Mouse (Mus musculus) regulatory T cell (primary cell): Measurements from ENCODE around the gene Myo15.
"Not testable (repeated sequence)": the region's sequence is repeated elsewhere in the genome, so short reads cannot be mapped to it uniquely, and the experiment has no call there.

Source experiments
- in situ Hi-C: fragments of 300-600 bp; cut with MboI, MseI; formaldehyde crosslinking; loops from one replicate; pipeline ENCODE4 v1.15.1; 2025; ENCODE audit warnings: high pct_unique_total_duplicates

Myo15 gene

DNA sequence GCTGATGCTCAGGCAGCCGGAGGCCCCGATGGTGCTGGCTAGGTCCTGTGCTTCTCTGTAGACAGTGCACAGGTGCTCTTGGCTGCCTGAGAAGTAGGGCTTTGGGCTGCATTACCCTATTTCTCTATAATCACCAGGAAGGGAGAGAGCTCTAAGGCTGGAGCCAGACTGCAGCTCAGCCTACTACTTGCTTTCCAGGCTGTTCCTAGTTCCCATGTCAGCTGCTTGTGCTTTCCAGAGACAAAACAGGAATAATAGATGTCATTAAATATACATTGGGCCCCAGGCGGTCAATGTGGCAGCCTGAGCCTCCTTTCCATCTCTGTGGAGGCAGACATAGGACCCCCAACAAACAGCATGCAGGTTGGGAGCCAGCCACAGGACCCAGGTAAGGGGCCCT, at the start of gene Myo15:
Myo15 (plus strand) TSS at position 301 of the 400 bp plus-strand sequence.
- in situ Hi-C loops = no loop called here

DNA sequence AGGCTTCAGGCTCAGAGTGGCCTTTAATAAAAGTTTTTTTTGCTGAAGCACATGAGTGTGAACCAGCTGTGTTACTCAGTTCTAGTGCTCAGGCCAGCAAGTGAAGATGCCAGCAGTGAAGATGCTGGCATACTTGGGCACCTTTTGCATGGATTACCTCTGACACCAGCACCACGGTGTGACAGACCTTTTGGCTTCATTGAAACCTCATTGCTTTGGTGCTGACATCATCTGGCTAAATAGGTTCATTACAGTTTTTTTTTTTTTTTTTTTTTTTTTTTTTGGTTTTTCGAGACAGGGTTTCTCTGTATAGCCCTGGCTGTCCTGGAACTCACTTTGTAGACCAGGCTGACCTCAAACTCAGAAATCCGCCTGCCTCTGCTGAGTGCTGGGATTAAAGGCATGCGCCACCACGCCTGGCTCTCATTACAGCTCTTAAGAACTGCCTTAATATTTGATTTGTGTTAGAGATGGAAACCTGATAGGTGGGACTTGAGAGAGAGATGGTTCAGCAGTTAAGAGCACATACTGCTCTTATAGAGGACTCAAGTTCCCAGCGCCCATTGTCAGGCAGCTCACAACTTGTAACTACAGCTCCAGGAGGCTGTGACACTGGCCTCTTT, 47.0 kb upstream of the Myo15 start:
- in situ Hi-C loops = no loop called here

DNA sequence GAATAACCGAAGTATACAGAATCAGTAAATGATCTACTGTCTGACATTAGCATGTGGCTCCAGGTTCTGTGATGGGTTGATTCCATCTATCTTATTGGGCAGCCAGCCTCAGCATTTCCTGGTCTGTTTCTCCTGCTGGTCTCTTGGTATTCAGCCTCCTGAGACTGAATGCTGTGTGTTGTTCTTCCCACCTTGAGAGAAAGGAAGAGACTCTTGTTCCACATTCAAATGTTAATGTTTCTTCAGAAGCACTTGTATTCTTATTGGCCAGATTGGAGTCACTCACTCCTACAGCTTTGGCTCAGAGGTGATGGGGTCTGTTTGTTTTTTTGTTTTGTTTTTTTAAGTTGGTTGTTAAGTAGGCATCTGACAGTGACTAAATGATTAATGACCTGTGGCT, 46.1 kb upstream of the Myo15 start:
- in situ Hi-C loops = no loop called here

DNA sequence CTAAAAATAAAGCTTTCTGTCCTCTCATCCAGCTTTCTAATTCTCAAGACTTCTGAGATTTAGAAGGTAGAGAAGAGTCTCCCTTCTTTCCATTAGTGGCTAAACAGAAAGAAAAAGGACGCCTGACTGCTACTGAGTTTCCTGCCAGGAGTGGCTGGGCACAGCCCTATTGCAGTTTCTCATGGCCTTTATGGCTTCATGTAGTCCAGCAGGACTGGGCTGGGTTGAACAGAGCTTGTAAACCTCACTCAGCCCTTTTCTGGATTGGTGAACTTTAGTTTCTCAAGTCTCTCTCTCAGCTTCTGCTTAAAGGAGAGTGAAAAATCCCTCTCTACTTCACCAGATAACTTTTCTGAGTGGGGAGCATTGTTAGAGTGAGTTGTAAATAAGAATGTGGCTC, 42.7 kb upstream of the Myo15 start:
- in situ Hi-C loops = no loop called here

DNA sequence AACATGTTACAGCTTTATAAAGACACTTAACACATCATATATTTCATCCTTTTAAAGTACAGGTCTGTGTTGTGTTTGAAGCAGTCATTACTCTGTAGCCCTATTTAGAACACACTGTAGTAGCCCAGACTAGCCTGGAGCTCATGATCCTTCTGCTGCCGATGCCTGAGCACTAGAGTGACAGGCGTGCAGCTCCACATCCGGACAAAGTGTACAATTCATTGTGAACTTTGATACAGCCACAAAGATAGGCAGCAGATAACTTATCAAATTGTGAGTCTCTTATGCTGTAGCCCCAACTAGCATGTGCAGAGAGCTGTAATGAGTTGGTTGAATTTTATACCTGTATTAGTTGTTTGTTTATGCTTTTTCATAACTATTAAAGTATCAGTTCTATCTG, 41.5 kb upstream of the Myo15 start:
- in situ Hi-C loops = no loop called here

DNA sequence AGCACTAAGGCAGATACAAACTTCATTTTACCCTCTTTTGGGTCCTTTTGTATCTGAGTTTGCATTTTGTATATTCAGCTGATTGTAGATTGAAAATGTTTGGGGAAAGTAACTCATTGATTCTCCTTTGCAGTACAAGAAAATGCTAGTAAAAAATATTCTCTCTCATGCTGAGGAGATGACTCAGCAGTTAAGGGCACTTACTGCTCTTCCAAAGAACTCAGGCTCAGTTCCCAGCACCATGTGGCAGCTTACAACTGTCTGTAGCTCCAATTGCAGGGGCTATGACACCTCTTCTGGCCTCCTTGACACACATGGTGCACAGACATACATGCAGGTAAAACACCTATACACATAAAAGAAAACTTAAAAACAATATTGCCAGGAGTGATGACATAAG, 35.6 kb upstream of the Myo15 start:
- in situ Hi-C loops = no loop called here

DNA sequence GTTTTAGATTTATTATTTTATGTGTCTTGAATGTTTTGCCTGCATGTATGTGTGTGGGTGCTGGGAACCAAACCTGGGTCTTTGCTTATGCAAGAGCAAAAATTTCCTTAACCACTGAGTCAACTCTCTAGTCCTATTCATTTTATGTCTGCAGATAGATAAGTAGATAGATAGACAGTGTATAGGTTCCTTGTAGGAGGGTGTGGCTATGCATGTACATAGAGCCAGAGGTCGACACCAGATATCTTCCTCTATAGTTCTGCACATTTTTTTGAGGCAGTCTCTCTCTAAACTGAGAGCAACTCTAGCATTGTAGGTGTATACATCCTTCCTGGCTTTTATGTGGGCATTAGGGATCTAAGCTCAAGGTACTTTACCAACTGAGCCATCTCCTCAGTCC, 34.0 kb upstream of the Myo15 start:
- in situ Hi-C loops = no loop called here

DNA sequence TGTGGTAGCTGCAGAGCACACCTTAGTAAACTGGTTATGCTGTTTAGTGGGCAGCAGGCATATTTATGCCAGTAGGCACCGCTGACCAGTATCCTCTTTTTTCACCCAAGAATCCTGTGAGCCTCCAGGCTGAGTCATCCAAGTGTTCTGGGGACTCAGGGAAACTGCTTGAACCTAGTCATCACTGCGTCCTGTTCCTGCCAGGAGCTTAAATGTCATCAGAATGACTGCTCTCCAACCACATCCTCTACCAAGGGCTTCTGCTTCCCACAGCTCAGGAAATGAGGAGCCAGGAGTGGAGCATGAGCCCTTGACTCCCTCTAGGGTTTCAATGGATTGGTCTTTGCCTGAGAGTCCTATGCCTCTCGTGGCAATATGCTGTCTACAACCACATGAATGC, 32.5 kb upstream of the Myo15 start:
- in situ Hi-C loops = no loop called here

DNA sequence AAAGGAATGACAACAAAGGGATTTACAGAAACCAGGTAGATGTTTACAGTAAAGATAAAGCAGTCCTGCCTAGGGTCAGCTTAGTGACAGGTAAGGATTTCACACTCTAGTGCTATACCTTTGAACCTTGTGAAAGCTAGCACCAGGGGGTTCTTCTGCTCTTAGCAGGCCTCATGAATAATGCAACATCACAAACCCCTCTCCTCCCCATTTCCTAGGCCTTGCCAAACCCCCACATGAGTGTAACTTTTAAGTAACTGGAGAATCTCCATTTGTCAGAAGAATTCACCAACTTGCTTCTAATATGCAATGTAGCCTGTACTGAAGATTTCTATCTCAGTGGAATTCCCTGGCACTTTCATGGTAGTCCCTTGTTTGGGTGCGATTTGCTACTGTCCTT, 29.5 kb upstream of the Myo15 start:
- in situ Hi-C loops = not testable (repeated sequence)

DNA sequence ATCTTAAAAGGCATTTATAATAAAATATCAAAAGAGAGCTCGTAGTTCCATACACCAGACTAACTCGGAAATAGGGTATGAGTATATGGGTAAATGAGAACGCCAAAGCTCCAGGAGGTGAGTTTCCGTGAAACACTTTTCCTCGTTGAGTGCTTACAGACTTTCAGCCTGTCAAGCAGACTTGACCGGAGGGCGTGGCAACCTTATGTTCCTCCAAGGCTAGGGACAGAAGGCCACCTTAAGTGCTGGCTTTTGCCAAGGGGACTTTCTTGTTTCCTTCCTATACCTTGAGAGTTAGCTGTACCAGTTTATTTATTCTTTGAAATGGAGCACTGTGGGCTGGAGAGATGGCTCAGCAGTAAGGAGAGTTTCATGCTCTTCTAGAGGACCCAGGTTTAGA, 29.0 kb upstream of the Myo15 start:
- in situ Hi-C loops = no loop called here

DNA sequence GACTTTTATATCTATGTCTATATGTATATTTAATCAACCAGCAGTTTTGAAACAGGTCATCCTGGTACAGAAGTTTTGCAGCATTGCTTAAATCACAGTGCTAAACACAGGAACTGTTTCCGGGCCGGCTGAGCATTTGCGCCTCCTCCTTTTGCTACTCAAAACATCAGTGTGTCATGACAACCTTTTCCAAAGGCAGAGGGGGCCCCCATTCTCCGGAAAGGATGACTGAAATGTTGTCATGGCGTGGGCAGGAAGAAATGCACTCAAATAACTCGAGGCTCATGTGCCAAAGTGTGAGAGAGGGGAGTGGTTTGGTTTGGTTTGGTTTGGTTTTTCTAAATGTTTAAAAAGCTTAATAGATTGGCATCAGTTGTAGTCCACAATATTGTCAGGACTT, 26.2 kb upstream of the Myo15 start:
- in situ Hi-C loops = no loop called here

DNA sequence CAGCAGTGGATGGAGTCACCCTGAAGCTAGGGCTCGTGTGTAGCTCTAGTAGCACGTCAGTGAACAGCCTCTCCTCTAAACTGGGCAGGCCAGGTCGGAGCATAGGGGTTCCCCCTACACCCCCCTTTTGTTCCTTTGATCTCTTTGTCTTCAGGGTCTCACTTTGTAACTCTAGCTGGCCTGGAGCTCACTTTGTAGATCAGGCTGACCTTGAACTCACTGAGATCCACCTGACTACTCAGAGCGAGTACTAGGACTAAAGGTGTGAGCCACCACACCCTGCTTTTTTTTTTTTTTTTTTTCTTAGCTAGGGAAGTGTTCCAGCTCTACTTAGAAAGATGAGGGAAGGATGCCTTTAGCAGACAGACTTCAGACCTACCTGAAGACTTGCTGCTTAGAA, 25.1 kb upstream of the Myo15 start:
- in situ Hi-C loops = no loop called here

DNA sequence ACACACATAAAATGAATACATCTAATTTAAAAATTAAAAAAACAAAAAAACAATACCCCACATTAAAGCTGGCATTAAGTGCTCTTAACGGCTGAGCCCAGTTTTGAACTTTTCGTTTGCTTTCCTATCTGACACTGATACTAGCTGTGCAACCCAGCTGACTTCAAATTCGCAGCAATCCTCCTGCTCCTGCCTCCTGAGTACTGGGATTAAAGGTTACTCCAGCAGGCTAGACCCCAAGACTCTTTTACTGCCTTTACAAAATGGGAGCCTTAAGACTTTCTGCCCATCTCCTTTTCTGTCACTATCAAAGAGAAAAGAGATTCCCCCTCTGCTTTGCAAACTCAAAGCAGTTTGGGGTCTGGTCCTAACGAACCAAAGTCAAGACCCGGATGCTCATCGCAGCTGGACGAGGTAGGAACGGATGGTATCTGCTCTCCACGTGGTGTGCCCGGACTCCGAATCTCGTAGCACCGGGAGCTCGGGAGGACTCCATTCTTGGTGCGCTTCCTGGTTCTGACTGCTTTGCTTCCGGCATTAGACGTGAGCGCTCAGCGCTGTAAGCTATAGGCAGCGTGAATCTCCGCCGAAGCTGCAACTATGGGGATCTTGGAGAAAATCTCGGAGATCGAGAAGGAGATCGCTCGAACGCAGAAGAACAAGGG, 14.9 kb upstream of the Myo15 start, which contains the start of gene Drg2:
Drg2 (plus strand) TSS at position 512 of the 665 bp plus-strand sequence.
- in situ Hi-C loops = no loop called here

DNA sequence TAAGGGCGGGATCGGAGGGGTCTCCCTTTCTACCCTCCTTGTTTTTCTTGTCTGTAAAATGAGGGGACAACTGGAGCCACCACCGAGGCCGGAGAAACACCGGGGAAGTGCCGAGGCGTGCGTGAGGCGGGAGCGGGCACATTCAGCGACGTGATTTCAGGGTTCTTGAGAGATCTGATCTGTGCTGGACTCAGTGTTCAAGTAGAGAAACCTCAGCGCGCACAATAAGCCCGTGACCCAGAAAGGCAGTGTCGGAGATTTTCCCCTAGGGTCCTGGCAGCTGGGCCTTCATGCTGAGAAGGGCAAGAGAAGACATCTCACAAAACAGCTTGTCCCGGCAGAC, 14.4 kb upstream of the Myo15 start:
- in situ Hi-C loops = no loop called here

DNA sequence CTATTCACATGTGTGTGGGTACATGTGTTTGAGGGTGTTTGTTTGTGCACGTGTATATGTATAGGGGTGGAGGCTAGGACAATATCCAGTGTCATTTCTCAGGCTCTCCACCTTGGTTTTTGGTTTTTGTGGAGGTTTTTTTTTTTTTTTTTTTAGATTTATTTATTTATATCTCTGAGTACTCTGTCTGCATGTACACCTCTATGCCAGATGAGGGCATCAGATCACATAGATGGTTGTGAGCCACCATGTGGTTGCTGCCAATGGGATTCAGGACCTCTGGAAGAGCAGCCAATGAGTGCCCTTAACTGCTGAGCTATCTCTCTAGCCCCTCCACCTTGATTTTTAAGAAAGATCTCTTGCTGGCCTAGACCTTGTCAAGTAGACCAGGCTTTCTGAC, 11.2 kb upstream of the Myo15 start:
- in situ Hi-C loops = no loop called here

DNA sequence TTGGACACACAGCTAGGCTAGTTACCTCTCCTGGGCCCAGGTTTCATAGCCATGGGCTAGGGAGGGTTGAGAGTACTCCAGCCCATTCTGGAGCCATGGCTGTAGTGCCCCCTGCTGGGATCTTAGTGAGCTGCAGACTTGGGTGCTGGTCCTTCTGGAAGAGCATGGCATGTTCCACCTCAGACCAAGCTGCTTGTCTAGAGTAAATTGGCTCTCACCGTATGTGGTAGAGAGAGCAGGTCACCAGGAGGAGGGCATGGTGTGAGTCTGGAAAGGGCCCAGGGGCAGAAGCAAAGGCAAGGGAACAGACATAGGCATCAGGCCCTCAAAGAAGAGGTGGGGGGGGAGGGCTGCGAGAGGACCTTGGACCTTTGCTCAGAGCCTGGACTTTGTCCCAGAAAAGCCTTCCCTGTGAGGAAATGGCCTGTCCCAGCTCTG, 3.2 kb upstream of the Myo15 start:
- in situ Hi-C loops = no loop called here

DNA sequence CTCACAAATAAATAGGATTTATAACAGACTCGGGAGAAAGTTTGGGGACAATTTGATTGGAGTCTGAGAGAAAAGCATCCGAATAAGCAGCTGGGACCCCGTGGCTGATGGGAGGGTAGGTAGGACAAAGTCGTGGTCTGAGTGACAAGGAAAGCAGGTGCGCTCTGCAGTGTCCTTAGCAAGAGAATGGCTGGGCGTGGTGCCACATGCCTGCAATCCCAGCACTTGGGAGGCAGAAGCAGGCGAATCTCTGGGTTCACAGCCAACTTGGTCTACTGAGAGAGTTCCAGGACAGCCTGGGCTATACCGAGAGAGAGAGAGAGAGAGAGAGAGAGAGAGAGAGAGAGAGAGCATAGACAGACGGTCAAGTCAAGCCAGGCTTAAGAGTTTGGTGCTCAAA, 1.6 kb downstream of the Myo15 start:
- in situ Hi-C loops = no loop called here

DNA sequence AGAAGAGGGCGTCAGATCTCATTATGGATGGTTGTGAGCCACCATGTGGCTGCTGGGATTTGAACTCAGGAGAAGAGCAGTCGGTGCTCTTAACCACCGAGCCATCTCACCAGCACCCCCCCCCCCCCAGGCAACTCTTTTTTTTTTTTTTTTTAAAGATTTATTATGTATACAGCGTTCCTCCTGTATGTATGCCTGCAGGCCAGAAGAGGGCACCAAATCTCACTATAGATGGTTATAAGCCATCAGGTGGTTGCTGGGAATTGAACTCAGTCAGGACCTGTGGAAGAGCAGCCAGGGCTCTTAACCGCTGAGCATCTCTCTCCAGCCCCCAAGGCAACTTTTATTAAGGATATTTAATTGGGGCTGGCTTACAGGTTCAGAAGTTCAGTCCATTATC, 5.4 kb downstream of the Myo15 start:
- in situ Hi-C loops = no loop called here

DNA sequence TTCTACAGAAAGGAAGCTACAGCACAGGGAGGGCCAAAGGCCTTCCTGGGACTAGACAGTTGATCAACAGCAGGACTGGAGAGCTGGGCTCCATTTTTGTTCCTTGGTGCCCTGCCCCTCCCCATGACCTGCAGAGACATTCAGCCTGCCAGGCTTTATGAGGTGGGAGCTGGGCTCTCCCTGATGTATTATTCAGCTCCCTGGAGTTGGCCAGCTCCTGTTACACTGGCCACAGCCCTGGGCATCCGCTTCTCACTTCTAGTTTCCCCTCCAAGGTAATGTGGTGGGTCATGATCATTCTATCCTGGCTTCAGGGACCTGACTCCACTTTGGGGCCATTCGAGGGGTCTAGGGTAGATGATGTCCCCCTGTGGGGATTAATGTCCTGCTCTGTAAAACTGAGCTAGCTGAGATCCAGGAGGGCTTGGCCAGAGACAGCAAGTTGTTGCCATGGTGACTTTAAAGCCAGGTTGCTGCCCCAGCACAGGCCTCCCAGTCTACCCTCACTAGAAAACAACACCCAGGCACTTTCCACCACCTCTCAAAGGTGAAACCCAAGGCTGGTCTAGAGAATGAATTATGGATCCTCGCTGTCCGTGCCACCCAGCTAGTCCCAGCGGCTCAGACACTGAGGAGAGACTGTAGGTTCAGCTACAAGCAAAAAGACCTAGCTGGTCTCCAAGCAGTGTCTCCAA, 6.7 kb downstream of the Myo15 start:
- in situ Hi-C loops = loop anchor here (5.0 kb wide), 1 partner anchor 46 kb away; no protein-coding TSS in a partner anchor

DNA sequence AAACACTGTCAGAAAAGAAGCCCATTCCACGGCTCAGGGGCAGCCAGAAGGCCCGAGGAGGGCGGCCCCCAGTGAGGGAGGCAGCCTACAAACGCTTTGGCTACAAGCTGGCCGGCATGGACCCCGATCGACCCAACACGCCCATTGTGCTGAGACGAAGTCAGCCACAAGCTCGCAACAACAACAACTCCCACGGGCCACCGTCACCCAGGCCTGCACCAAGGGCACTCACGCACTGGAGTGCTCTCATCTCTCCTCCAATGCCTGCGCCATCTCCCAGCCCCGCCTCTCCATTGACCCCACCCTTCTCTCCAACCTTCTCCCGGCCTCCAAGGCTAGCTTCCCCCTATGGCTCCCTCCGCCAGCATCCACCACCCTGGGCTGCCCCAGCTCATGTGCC, 9.0 kb downstream of the Myo15 start:
- in situ Hi-C loops = loop anchor here (5.0 kb wide), 1 partner anchor 44 kb away; no protein-coding TSS in a partner anchor

DNA sequence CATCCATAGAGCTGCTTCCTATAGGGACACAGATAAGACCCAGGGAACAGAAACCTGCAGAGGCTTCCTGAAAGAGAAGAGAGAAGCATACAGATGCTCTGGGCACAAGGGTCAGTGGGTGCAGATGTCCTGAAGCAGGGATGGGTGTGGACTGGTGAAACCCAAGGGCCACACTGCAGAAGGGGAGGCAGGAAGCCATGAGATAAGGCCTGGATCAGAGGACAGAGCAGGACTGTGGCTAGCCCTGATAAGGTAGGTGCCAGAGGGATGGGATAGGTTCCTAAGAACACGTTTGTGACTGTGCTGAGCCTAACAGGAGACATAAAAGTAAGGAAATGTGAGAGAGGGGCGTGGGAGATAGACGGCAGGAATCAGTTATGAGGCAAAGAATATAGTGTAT, 17.1 kb downstream of the Myo15 start:
- in situ Hi-C loops = no loop called here

DNA sequence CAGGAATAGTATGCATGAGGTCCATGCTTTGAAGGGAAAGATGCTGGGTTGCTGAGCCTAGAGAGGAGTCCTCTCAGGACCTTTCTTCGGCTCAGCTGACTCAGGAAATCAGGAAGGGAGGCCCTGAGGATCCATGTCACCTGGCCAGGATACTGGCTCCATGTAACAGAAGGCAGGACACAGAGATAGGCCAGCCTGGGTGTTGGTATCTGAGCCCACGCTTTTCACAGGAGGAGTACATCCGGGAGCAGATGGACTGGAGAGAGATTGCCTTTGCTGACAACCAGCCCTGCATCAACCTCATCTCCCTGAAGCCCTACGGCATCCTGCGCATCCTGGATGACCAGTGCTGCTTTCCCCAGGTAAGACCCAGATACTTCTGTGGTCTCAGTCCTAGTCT, 23.6 kb downstream of the Myo15 start:
- in situ Hi-C loops = no loop called here

DNA sequence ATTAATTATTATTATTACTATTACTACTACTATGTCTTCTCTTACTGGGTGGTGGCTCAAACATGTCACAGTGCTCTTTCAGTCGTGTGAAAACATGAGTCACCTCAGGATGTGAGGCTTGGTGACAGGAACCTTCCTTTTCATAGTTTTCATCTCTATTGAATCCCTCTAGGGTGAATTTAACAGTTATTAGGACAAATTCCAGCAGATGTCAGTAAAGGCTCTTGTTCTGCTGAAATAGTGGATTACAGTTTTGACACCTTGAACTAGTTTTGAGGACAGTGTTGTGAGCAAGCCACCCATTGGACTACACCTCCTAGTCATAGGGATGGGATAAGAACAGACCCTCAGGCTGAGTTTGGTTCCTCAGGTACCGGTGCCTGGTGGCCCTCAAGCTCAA, 26.6 kb downstream of the Myo15 start:
- in situ Hi-C loops = no loop called here
